7 mouse cellular contexts compared by ENCODE assay signal in genomic region chr8:126516620-126517577, GRCm38 (mm10). TPM values are rescaled to one million over a fixed set of nuclear protein-coding genes. Genes with fewer than 3 reads are reported as not detected.
DNase-seq lines count a peak whose midpoint lies in the region; ATAC-seq lines count a peak whose summit lies in the region.

No protein-coding gene starts in this region.

- no peak overlapping the region for H3K4me3 ChIP-seq in embryonic facial prominence, embryonic 11.5 days (ENCODE audit: low read depth, low read length)
- peak overlapping the region; percentile 11 for H3K4me3 ChIP-seq in midbrain, embryonic 11.5 days (ENCODE audit: low read depth, low read length)

- H3K27ac ChIP-seq in embryonic facial prominence, embryonic 11.5 days (replicated peaks; ENCODE audit: low read depth, low read length), result no peak overlapping the region
- peak overlapping the region; percentile 10; the same call in 1 of the 2 replicates for H3K27ac ChIP-seq in midbrain, embryonic 11.5 days (ENCODE audit: low read depth, low read length)

- no peaks in the 10 kb centered on the region for H3K9me3 ChIP-seq in embryonic facial prominence, embryonic 11.5 days (replicated peaks; ENCODE audit: control insufficient read depth, low read length)
- no peaks in the 10 kb centered on the region for H3K9me3 ChIP-seq in midbrain, embryonic 11.5 days (ENCODE audit: control insufficient read depth, low read length)

- intact Hi-C loops in left cerebral cortex, postnatal 4 days (cut with DNase I), result no loop called here

- no peak for ATAC-seq in embryonic facial prominence, embryonic 11.5 days (replicated peaks; ENCODE audit: insufficient number of reproducible peaks, low FRiP score, low TSS enrichment, low read depth)
- peak; percentile 72 for ATAC-seq in midbrain, embryonic 11.5 days (ENCODE audit: low FRiP score)

- H3K36me3 ChIP-seq in embryonic facial prominence, embryonic 11.5 days (replicated peaks; ENCODE audit: control insufficient read depth, insufficient read depth, low read depth, low read length), result no peaks in the 10 kb centered on the region
- H3K36me3 ChIP-seq in midbrain, embryonic 11.5 days (ENCODE audit: control insufficient read depth, insufficient read depth, low read length), result no peaks in the 10 kb centered on the region

- peak overlapping the region; percentile 34 for H3K4me2 ChIP-seq in embryonic facial prominence, embryonic 11.5 days (ENCODE audit: low read depth, low read length)
- H3K4me2 ChIP-seq in midbrain, embryonic 11.5 days, result peak overlapping the region; percentile 45

- H3K27me3 ChIP-seq in embryonic facial prominence, embryonic 11.5 days (ENCODE audit: control insufficient read depth, insufficient read depth, low read length), result no peaks in the 10 kb centered on the region
- no peaks in the 10 kb centered on the region for H3K27me3 ChIP-seq in midbrain, embryonic 11.5 days (ENCODE audit: control insufficient read depth, insufficient read depth, low read length)

- H3K9ac ChIP-seq in embryonic facial prominence, embryonic 11.5 days (replicated peaks; ENCODE audit: low read length), result no peak overlapping the region
- H3K9ac ChIP-seq in midbrain, embryonic 11.5 days (ENCODE audit: low read length), result peak overlapping the region; percentile 32; the same call in 1 of the 2 replicates

- 26% methylated on average over 27 of the region's 27 CpGs for WGBS in embryonic facial prominence, embryonic 11.5 days
- WGBS in midbrain, embryonic 11.5 days, result 7% methylated on average over 27 of the region's 27 CpGs

- no peaks in the 10 kb centered on the region; the same call in 1 of the 2 replicates for H3K4me1 ChIP-seq in embryonic facial prominence, embryonic 11.5 days (ENCODE audit: control insufficient read depth, insufficient read depth, low read length)
- peaks cover 14% of the 10 kb centered on the region for H3K4me1 ChIP-seq in midbrain, embryonic 11.5 days (ENCODE audit: control insufficient read depth, insufficient read depth, low read length)

- peak; percentile 97 to 99 for DNase-seq in adrenal gland, postnatal 36 days
- peak; percentile 63 for DNase-seq in embryonic facial prominence, embryonic 11.5 days (ENCODE audit: low spot score)
- DNase-seq in gonadal fat pad, adult 2 months (ENCODE audit: low read depth), result peak; percentile 40
- DNase-seq in kidney, adult 11 months, result peak; percentile 90
- DNase-seq in left cerebral cortex, postnatal 4 days, result peak; percentile 92
- DNase-seq in midbrain, embryonic 11.5 days (ENCODE audit: low spot score, missing footprints), result peak; percentile 94
- peak; percentile 99 for DNase-seq in right cerebral cortex, postnatal 4 days

RNA-seq across cellular contexts. Expression of gene Tarbp1, which starts 42.0 kb away (rescaled TPM):
- total RNA-seq in adrenal gland, postnatal 36 days (2021), result 1 to 10 TPM; 6.4 to 7.1 TPM
- polyA plus RNA-seq in embryonic facial prominence, embryonic 11.5 days (2014; fragmentation: Nextera tagmentation; extraction: Ambion mirVana), result 2.6 and 3.4 TPM in 2 replicates
- polyA plus RNA-seq in gonadal fat pad, adult 2 months (2012; rRNA removed), result 3.3 and 4.0 TPM in 2 replicates
- total RNA-seq in left cerebral cortex, postnatal 4 days (2021), result 1 to 10 TPM; 4.8 to 4.9 TPM
- polyA plus RNA-seq in midbrain, embryonic 11.5 days (2014; fragmentation: Nextera tagmentation; extraction: Ambion mirVana), result 2.2 TPM in 2 replicates

Comparison
In these comparisons a context has a peak if more than half of its experiments do, and no peak if none do; other contexts are left out.
1. DNase-seq: peak in every context shown above with its lines; median percentile 99 in right cerebral cortex, postnatal 4 days; 98 in adrenal gland, postnatal 36 days; 94 in midbrain, embryonic 11.5 days; 92 in left cerebral cortex, postnatal 4 days; 90 in kidney, adult 11 months; 63 in embryonic facial prominence, embryonic 11.5 days; 40 in gonadal fat pad, adult 2 months.